Mouse (Mus musculus) layer of hippocampus, adult 6 months (tissue): ENCODE results near the gene Timm8a2. TPM values are rescaled to one million over a fixed set of nuclear protein-coding genes. Genes with fewer than 3 reads are reported as not detected.

Source experiments
- long read RNA-seq, 2 experiments: library from polyadenylated mRNA; unstranded; transcript quantifications; one replicate each; pipeline ENCODE4 v2.0.0; 2019 to 2020
- polyA plus RNA-seq: library from polyadenylated mRNA; unstranded; fragments of <200 nt; fragmentation: Nextera tagmentation; gene quantifications from 2 replicates; pipeline ENCODE4 v1.2.3, GENCODE M21; 2021

Timm8a2 gene
- polyA plus RNA-seq: not detected in 2 replicates
- long read RNA-seq, experiment 1: 0 reads
- long read RNA-seq, experiment 2: 0 reads

GRCm38 (mm10) chr14:122034451-122034850 is at the start of gene Timm8a2:
Timm8a2 (plus strand) TSS chr14:122034674.

Other genes with a start within 250 kb of the Timm8a2 start
- 22.2 and 23.1 TPM in 2 replicates for gene Dock9, start 236.8 kb upstream of the Timm8a2 start, polyA plus RNA-seq
- 49.0 and 60.7 TPM in 2 replicates for gene Ubac2, start 156.1 kb upstream of the Timm8a2 start, polyA plus RNA-seq
- gene Gpr18, start 118.9 kb upstream of the Timm8a2 start, polyA plus RNA-seq: not detected in 2 replicates
- 0.98 and 1.1 TPM in 2 replicates for gene Gpr183, start 69.5 kb upstream of the Timm8a2 start, polyA plus RNA-seq
- gene Tm9sf2, start 72.4 kb downstream of the Timm8a2 start, polyA plus RNA-seq: 137 TPM in 2 replicates
- gene Clybl, start 147.0 kb downstream of the Timm8a2 start, polyA plus RNA-seq: 55.2 and 68.7 TPM in 2 replicates